Mouse (Mus musculus): ENCODE results near the gene Tex101. TPM values are rescaled to one million over a fixed set of nuclear protein-coding genes. Genes with fewer than 3 reads are reported as not detected.
"Not testable (repeated sequence)": the region's sequence is repeated elsewhere in the genome, so short reads cannot be mapped to it uniquely, and the experiment has no call there.

The Tex101 gene
- not detected in 2 replicates for polyA plus RNA-seq (2012; rRNA removed)
- not detected in 2 replicates for polyA plus RNA-seq (2014; fragmentation: Nextera tagmentation; extraction: Ambion mirVana)

DNA sequence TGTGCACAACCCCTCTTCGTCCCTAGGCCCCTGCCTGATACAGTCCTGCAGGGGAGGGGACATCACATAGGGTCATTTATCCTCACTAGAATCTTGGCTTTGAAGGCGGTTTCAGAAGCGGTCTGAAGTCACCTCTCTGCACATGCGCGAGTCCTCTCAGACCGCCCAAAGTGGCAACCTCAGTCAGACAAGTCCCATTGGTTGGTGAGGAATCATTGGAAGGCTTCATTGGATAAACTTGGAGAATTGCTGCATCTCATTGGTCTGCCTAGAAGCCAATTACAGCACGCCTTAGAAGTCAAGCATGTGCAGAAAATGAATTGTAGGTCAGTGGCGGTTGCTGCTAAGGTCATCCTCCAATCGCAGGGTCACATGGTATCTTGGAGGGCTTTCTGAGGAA, at the start of gene Tex101:
Gene Tex101 (minus strand): TSS at position 101 of the 400 bp plus-strand sequence.
- Histone ChIP-seq H3K27me3 (ENCODE audit: control insufficient read depth, insufficient read depth, low read length) (no peaks in the 10 kb centered on the region), H3K4me1 (replicated peaks; ENCODE audit: control insufficient read depth in 2 of 2, insufficient read depth in 2 of 2, low read length in 1 of 2) (no peaks in the 10 kb centered on the region), H3K36me3 (replicated peaks; ENCODE audit: control insufficient read depth, insufficient read depth, low read depth) (no peaks in the 10 kb centered on the region), H3K9ac (replicated peaks) (no peak within 1 kb of the TSS), H3K27ac (no peak within 1 kb of the TSS), H3K9me3 (ENCODE audit: control insufficient read depth, low read length) (no peaks in the 10 kb centered on the region), H3K4me2 (ENCODE audit: low read depth) (no peak within 1 kb of the TSS), H3K4me3 (ENCODE audit: insufficient read depth in 1 of 2, low read depth in 2 of 2, low read length in 2 of 2) (no peak within 1 kb of the TSS)
- ATAC-seq (ENCODE audit: insufficient read depth): no peak
- 73% methylated on average over 9 of the region's 9 CpGs for WGBS (ENCODE audit: insufficient replicate concordance)
- DNase-seq (ENCODE audit: low read depth in 3 of 3, low spot score in 3 of 3): no peak
- TF ChIP-seq EP300 (IDR thresholded peaks at IDR 0.05; ENCODE audit: low read depth): no peak
- no peak for TF ChIP-seq CTCF (IDR thresholded peaks at IDR 0.05; ENCODE audit: low read depth)

- no peak for TF ChIP-seq EP300 (IDR thresholded peaks at IDR 0.05; ENCODE audit: low read depth)
- ATAC-seq (ENCODE audit: insufficient read depth) (no peak), DNase-seq (ENCODE audit: low read depth in 3 of 3, low spot score in 3 of 3) (no peak)
- no peak overlapping the region for H3K27ac ChIP-seq
- H3K4me1 ChIP-seq (replicated peaks; ENCODE audit: control insufficient read depth in 2 of 2, insufficient read depth in 2 of 2, low read length in 1 of 2): no peaks in the 10 kb centered on the region
- H3K9ac ChIP-seq (replicated peaks): no peak overlapping the region
- no peak overlapping the region for H3K4me2 ChIP-seq (ENCODE audit: low read depth)
- H3K4me3 ChIP-seq (ENCODE audit: insufficient read depth in 1 of 2, low read depth in 2 of 2, low read length in 2 of 2): no peak overlapping the region
- H3K9me3 ChIP-seq (ENCODE audit: control insufficient read depth, low read length): no peaks in the 10 kb centered on the region
- no peaks in the 10 kb centered on the region for H3K27me3 ChIP-seq (ENCODE audit: control insufficient read depth, insufficient read depth, low read length)
- no peaks in the 10 kb centered on the region for H3K36me3 ChIP-seq (replicated peaks; ENCODE audit: control insufficient read depth, insufficient read depth, low read depth)
- WGBS (ENCODE audit: insufficient replicate concordance): 40% methylated on average over 6 of the region's 6 CpGs
These were observed 38.6 kb upstream of the Tex101 start for GRCm38 (mm10) chr7:24715039-24715438.

DNA sequence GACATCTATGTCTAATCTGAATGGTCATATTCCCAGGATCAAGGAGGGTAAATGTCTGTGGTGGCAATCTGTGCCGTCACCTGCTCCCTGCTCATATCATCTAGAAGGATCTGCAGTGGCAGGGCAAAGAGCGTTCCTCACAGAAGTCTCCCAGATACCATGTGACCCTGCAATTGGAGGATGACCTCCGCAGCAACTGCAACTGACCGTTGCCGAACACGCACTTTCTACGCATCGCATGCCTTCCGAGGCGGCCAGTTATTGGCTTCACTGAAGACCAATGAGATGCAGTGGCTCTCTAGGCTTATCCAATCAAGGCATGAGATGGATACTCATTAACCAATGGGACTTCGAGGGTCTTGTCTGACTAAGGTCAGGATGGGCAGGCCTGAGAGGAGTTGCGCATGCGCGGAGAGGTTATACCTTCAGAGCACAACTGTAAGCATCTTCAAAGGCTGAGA, 32.4 kb upstream of the Tex101 start, which contains the start of gene BC049730:
Gene BC049730 (plus strand): TSS at position 411 of the 461 bp plus-strand sequence.
- Histone ChIP-seq H3K4me3 (ENCODE audit: insufficient read depth in 1 of 2, low read depth in 2 of 2, low read length in 2 of 2) (no peak within 1 kb of the TSS), H3K4me1 (replicated peaks; ENCODE audit: control insufficient read depth in 2 of 2, insufficient read depth in 2 of 2, low read length in 1 of 2) (no peaks in the 10 kb centered on the region), H3K27ac (no peak within 1 kb of the TSS), H3K27me3 (ENCODE audit: control insufficient read depth, insufficient read depth, low read length) (no peaks in the 10 kb centered on the region), H3K36me3 (replicated peaks; ENCODE audit: control insufficient read depth, insufficient read depth, low read depth) (no peaks in the 10 kb centered on the region), H3K9me3 (ENCODE audit: control insufficient read depth, low read length) (no peaks in the 10 kb centered on the region), H3K9ac (replicated peaks) (no peak within 1 kb of the TSS), H3K4me2 (ENCODE audit: low read depth) (no peak within 1 kb of the TSS)
- ATAC-seq (ENCODE audit: insufficient read depth) (no peak), DNase-seq (ENCODE audit: low read depth in 3 of 3, low spot score in 3 of 3) (no peak)
- WGBS (ENCODE audit: insufficient replicate concordance): 78% methylated on average over 14 of the region's 14 CpGs
- no peak for TF ChIP-seq EP300 (IDR thresholded peaks at IDR 0.05; ENCODE audit: low read depth)
- no peak for TF ChIP-seq CTCF (IDR thresholded peaks at IDR 0.05; ENCODE audit: low read depth)

- H3K4me1 ChIP-seq (replicated peaks; ENCODE audit: control insufficient read depth in 2 of 2, insufficient read depth in 2 of 2, low read length in 1 of 2); H3K27ac ChIP-seq; ATAC-seq (ENCODE audit: insufficient read depth); H3K9ac ChIP-seq (replicated peaks); H3K9me3 ChIP-seq (ENCODE audit: control insufficient read depth, low read length); H3K4me3 ChIP-seq (ENCODE audit: insufficient read depth in 1 of 2, low read depth in 2 of 2, low read length in 2 of 2); H3K36me3 ChIP-seq (replicated peaks; ENCODE audit: control insufficient read depth, insufficient read depth, low read depth); H3K4me2 ChIP-seq (ENCODE audit: low read depth); H3K27me3 ChIP-seq (ENCODE audit: control insufficient read depth, insufficient read depth, low read length); DNase-seq (ENCODE audit: low read depth in 3 of 3, low spot score in 3 of 3): not testable (repeated sequence)
- WGBS (ENCODE audit: insufficient replicate concordance): 57% methylated on average over 9 of the region's 9 CpGs
These were observed 26.4 kb upstream of the Tex101 start for GRCm38 (mm10) chr7:24702841-24703240.

DNA sequence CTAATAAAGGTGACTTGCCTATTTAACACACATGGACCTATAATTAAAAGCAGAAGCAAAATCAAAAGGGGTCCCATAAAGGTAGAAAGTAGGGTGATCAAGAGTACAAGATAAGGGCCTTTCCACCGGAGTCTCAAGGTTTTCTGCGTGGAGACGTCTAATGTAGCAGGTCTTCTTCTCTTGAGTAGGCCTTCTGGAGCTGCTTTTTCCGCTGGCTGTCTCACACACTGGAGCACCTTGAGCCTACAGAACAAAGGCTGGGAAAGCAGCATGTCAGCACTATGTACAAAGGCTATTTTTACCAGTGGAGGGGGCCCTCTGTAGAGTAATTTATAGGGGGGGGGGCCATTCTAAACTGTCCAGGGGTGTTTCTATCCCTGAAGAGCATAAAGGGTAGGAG, 21.4 kb upstream of the Tex101 start:
- H3K27ac ChIP-seq; H3K4me2 ChIP-seq (ENCODE audit: low read depth); H3K4me3 ChIP-seq (ENCODE audit: insufficient read depth in 1 of 2, low read depth in 2 of 2, low read length in 2 of 2); H3K9me3 ChIP-seq (ENCODE audit: control insufficient read depth, low read length); H3K27me3 ChIP-seq (ENCODE audit: control insufficient read depth, insufficient read depth, low read length); H3K4me1 ChIP-seq (replicated peaks; ENCODE audit: control insufficient read depth in 2 of 2, insufficient read depth in 2 of 2, low read length in 1 of 2); ATAC-seq (ENCODE audit: insufficient read depth); DNase-seq (ENCODE audit: low read depth in 3 of 3, low spot score in 3 of 3); H3K36me3 ChIP-seq (replicated peaks; ENCODE audit: control insufficient read depth, insufficient read depth, low read depth); H3K9ac ChIP-seq (replicated peaks): not testable (repeated sequence)
- 75% methylated on average over 4 of the region's 4 CpGs for WGBS (ENCODE audit: insufficient replicate concordance)

GRCm38 (mm10) chr7:24692693-24693092, 16.2 kb upstream of the Tex101 start:
- not testable (repeated sequence) for H3K4me2 ChIP-seq (ENCODE audit: low read depth); ATAC-seq (ENCODE audit: insufficient read depth); H3K4me1 ChIP-seq (replicated peaks; ENCODE audit: control insufficient read depth in 2 of 2, insufficient read depth in 2 of 2, low read length in 1 of 2); H3K27ac ChIP-seq; DNase-seq (ENCODE audit: low read depth in 3 of 3, low spot score in 3 of 3); H3K9me3 ChIP-seq (ENCODE audit: control insufficient read depth, low read length); H3K9ac ChIP-seq (replicated peaks); H3K36me3 ChIP-seq (replicated peaks; ENCODE audit: control insufficient read depth, insufficient read depth, low read depth); H3K27me3 ChIP-seq (ENCODE audit: control insufficient read depth, insufficient read depth, low read length); H3K4me3 ChIP-seq (ENCODE audit: insufficient read depth in 1 of 2, low read depth in 2 of 2, low read length in 2 of 2)
- 63% methylated on average over 3 of the region's 3 CpGs for WGBS (ENCODE audit: insufficient replicate concordance)

DNA sequence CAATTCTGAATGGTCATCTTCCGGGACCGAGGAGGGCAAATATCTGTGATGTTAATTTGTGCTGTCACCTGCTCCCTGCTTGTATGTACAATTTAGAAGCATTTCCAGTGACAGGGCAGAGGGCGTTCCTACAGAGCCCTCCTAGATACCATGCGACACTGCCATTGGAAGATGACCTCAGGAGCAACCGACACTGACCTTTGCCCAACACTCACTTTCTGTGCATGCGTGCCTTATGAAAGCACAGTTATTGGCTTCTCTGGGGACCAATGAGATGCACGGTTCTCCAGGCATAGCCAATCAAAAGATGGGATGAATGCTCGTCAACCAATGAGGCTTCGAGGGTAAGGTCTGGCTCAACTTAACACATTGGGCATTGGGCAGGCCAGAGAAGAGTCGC, 11.0 kb upstream of the Tex101 start:
- H3K9me3 ChIP-seq (ENCODE audit: control insufficient read depth, low read length); H3K36me3 ChIP-seq (replicated peaks; ENCODE audit: control insufficient read depth, insufficient read depth, low read depth); H3K4me3 ChIP-seq (ENCODE audit: insufficient read depth in 1 of 2, low read depth in 2 of 2, low read length in 2 of 2); ATAC-seq (ENCODE audit: insufficient read depth); DNase-seq (ENCODE audit: low read depth in 3 of 3, low spot score in 3 of 3); H3K9ac ChIP-seq (replicated peaks); H3K27me3 ChIP-seq (ENCODE audit: control insufficient read depth, insufficient read depth, low read length); H3K4me1 ChIP-seq (replicated peaks; ENCODE audit: control insufficient read depth in 2 of 2, insufficient read depth in 2 of 2, low read length in 1 of 2); H3K27ac ChIP-seq; H3K4me2 ChIP-seq (ENCODE audit: low read depth): not testable (repeated sequence)
- WGBS (ENCODE audit: insufficient replicate concordance): 69% methylated on average over 10 of the region's 10 CpGs

All from liver, embryonic 14.5 days (tissue).